Mouse (Mus musculus) layer of hippocampus, postnatal 10 days (tissue): ENCODE measurements around the gene Ccnb3. TPM values are rescaled to one million over a fixed set of nuclear protein-coding genes. Genes with fewer than 3 reads are reported as not detected.
"Not testable (repeated sequence)": the region's sequence is repeated elsewhere in the genome, so short reads cannot be mapped to it uniquely, and the experiment has no call there.

ENCODE experiments used
- DNase-seq, 2 experiments: peaks; one replicate each; pipeline ENCODE4 v3.0.0; 2021; ENCODE audit warnings: low spot score in 2 of 2
- long read RNA-seq: library from polyadenylated mRNA; stranded (forward); transcript quantifications from one replicate; pipeline ENCODE4 v2.0.0, GENCODE M21; 2023
- total RNA-seq, 2 experiments: library from RNA; stranded (reverse); gene quantifications; 2 replicates each; pipeline ENCODE4 v1.2.3; 2021

Gene Ccnb3
- total RNA-seq = under 1 TPM in 1 of 2 experiments, not detected in 1; 0.07 TPM
- long read RNA-seq = 0 reads

- DNase-seq = no peak
Measured at GRCm38 (mm10) chrX:7041519-7041918, at the start of gene Ccnb3. Ccnb3 (minus strand) TSS chrX:7041619.

- no peak for DNase-seq
Measured at GRCm38 (mm10) chrX:7090323-7090722, 48.9 kb upstream of the Ccnb3 start.

- no peak for DNase-seq
Measured at GRCm38 (mm10) chrX:7085878-7086277, 44.5 kb upstream of the Ccnb3 start.

- DNase-seq = no peak
Measured at GRCm38 (mm10) chrX:7079820-7080429, 38.5 kb upstream of the Ccnb3 start.

GRCm38 (mm10) chrX:7068002-7068401 lies 26.6 kb upstream of the Ccnb3 start:
- no peak for DNase-seq

- DNase-seq = no peak
Measured at GRCm38 (mm10) chrX:7067219-7067618, 25.8 kb upstream of the Ccnb3 start, which contains the start of gene Akap4. Akap4 (plus strand) TSS chrX:7067519.

GRCm38 (mm10) chrX:7064109-7064508 lies 22.7 kb upstream of the Ccnb3 start:
- no peak for DNase-seq

- no peak for DNase-seq
Measured at GRCm38 (mm10) chrX:7057634-7058033, 16.2 kb upstream of the Ccnb3 start.

GRCm38 (mm10) chrX:7057056-7057455 lies 15.6 kb upstream of the Ccnb3 start:
- no peak for DNase-seq

- DNase-seq = not testable (repeated sequence)
Measured at GRCm38 (mm10) chrX:6983916-6984315, 57.5 kb downstream of the Ccnb3 start.

GRCm38 (mm10) chrX:6971956-6972355 lies 69.5 kb downstream of the Ccnb3 start:
- DNase-seq = no peak

- no peak for DNase-seq
Measured at GRCm38 (mm10) chrX:6968598-6968997, 72.8 kb downstream of the Ccnb3 start.

Other genes with a start within 250 kb of the Ccnb3 start
- not detected for gene Akap4, start 25.9 kb upstream of the Ccnb3 start, total RNA-seq